Comparison of ENCODE assay signal across 24 mouse cellular contexts in genomic region chr9:22686765-22687472, GRCm38 (mm10).
DNase-seq lines count a peak whose midpoint lies in the region; ATAC-seq and TF ChIP-seq lines count a peak whose summit lies in the region.
"Had no signal": no experiment of that assay in that cellular context is flagged by ENCODE, and none has a peak within 500 bp of the region (broad histone marks: within the 10 kb centered on the region; RNA-seq: fewer than 3 reads in every experiment).

No protein-coding gene starts in this region.

- ATAC-seq in embryonic facial prominence, embryonic 13.5 days (ENCODE audit: insufficient number of reproducible peaks, insufficient read depth, low FRiP score, low TSS enrichment, low read depth) = no peak
- peak; percentile 38; the same call in 1 of the 2 replicates for ATAC-seq in lung, postnatal 0 days
- ATAC-seq in hindbrain, embryonic 13.5 days (ENCODE audit: low FRiP score) = no peak
- ATAC-seq: forebrain, embryonic 13.5 days; hindbrain, embryonic 16.5 days; intestine, embryonic 15.5 days had no signal

- TF ChIP-seq EP300 in lung, postnatal 0 days (IDR thresholded peaks at IDR 0.05) = no peak

- no peak for DNase-seq in embryonic facial prominence, embryonic 10.5 days (ENCODE audit: low spot score)
- DNase-seq in lung, postnatal 0 days (ENCODE audit: low spot score) = peak; percentile 71
- no peak for DNase-seq in lung, postnatal 10 days
- peak; percentile 70 for DNase-seq in fibroblast of lung, adult 2 months (ENCODE audit: low read depth)
- no peak for DNase-seq in frontal cortex, adult 2 months (ENCODE audit: extremely low spot score in 1 of 2, low spot score in 1 of 2)
- DNase-seq in frontal cortex, postnatal 25 days (ENCODE audit: low spot score in 2 of 2) = no peak
- DNase-seq: adrenal gland, adult 2 months; cerebellum, adult 11-12 months; cerebellum, postnatal 10 days; gastrocnemius, postnatal 10 days; heart, adult 11 months; kidney, adult 8-10 months; kidney, postnatal 10 days; thymus, adult 18-20 months; thymus, postnatal 4 days had no signal

- H3K4me2 ChIP-seq in embryonic facial prominence, embryonic 13.5 days = no peak overlapping the region
- no peak overlapping the region for H3K4me2 ChIP-seq in lung, postnatal 0 days (replicated peaks; ENCODE audit: low read depth, low read length)
- H3K4me2 ChIP-seq in hindbrain, embryonic 13.5 days = no peak overlapping the region
- H3K4me2 ChIP-seq: forebrain, embryonic 13.5 days; heart, embryonic 11.5 days; intestine, embryonic 15.5 days; midbrain, embryonic 12.5 days had no signal

- H3K27ac ChIP-seq in embryonic facial prominence, embryonic 13.5 days = 0 out of 2 replicates have a peak overlapping the region, but pooled peaks have one; percentile 51
- H3K27ac ChIP-seq in embryonic facial prominence, embryonic 10.5 days (replicated peaks) = no peak overlapping the region
- no peak overlapping the region for H3K27ac ChIP-seq in lung, postnatal 0 days (ENCODE audit: low read length)
- no peak overlapping the region for H3K27ac ChIP-seq in hindbrain, embryonic 13.5 days
- H3K27ac ChIP-seq: forebrain, embryonic 13.5 days; intestine, embryonic 15.5 days; left cerebral cortex, adult 2 months; midbrain, embryonic 12.5 days had no signal

- peaks cover 24% of the 10 kb centered on the region for H3K4me1 ChIP-seq in embryonic facial prominence, embryonic 13.5 days
- H3K4me1 ChIP-seq in embryonic facial prominence, embryonic 10.5 days = peaks cover 16% of the 10 kb centered on the region
- no peaks in the 10 kb centered on the region for H3K4me1 ChIP-seq in lung, postnatal 0 days (ENCODE audit: insufficient read depth, low read depth, low read length)
- peaks cover 6% of the 10 kb centered on the region for H3K4me1 ChIP-seq in hindbrain, embryonic 13.5 days (replicated peaks)
- H3K4me1 ChIP-seq: intestine, embryonic 15.5 days had no signal

- 58% methylated on average over 6 of the region's 6 CpGs for WGBS in embryonic facial prominence, embryonic 13.5 days
- 83% methylated on average over 6 of the region's 6 CpGs for WGBS in embryonic facial prominence, embryonic 10.5 days
- WGBS in lung, postnatal 0 days = 59% methylated on average over 6 of the region's 6 CpGs
- 89% methylated on average over 6 of the region's 6 CpGs for WGBS in hindbrain, embryonic 13.5 days

- no peak overlapping the region for H3K4me3 ChIP-seq in embryonic facial prominence, embryonic 13.5 days
- H3K4me3 ChIP-seq in embryonic facial prominence, embryonic 10.5 days = no peak overlapping the region
- no peak overlapping the region for H3K4me3 ChIP-seq in lung, postnatal 0 days (ENCODE audit: low read depth, low read length)
- no peak overlapping the region for H3K4me3 ChIP-seq in hindbrain, embryonic 13.5 days
- H3K4me3 ChIP-seq: erythroblast, embryonic 14.5 days; forebrain, embryonic 13.5 days; intestine, embryonic 15.5 days; left cerebral cortex, adult 2 months; midbrain, embryonic 12.5 days had no signal

- H3K9me3 ChIP-seq in embryonic facial prominence, embryonic 13.5 days = no peaks in the 10 kb centered on the region
- H3K9me3 ChIP-seq in embryonic facial prominence, embryonic 10.5 days = no peaks in the 10 kb centered on the region
- no peaks in the 10 kb centered on the region for H3K9me3 ChIP-seq in lung, postnatal 0 days (ENCODE audit: low read length)
- no peaks in the 10 kb centered on the region for H3K9me3 ChIP-seq in hindbrain, embryonic 13.5 days
- H3K9me3 ChIP-seq: forebrain, embryonic 13.5 days; intestine, embryonic 15.5 days; midbrain, embryonic 12.5 days had no signal

- TF ChIP-seq CTCF in lung, postnatal 0 days (IDR thresholded peaks at IDR 0.05) = no peak

- no peak overlapping the region for H3K9ac ChIP-seq in embryonic facial prominence, embryonic 13.5 days
- no peak overlapping the region for H3K9ac ChIP-seq in lung, postnatal 0 days (replicated peaks; ENCODE audit: low read depth)
- H3K9ac ChIP-seq in hindbrain, embryonic 13.5 days = no peak overlapping the region
- H3K9ac ChIP-seq: forebrain, embryonic 13.5 days; intestine, embryonic 15.5 days; midbrain, embryonic 12.5 days had no signal

- H3K27me3 ChIP-seq in embryonic facial prominence, embryonic 13.5 days = peaks cover 4% of the 10 kb centered on the region; the same call in 1 of the 2 replicates
- no peaks in the 10 kb centered on the region for H3K27me3 ChIP-seq in embryonic facial prominence, embryonic 10.5 days (replicated peaks; ENCODE audit: low read depth, poor library complexity, severe bottlenecking)
- no peaks in the 10 kb centered on the region for H3K27me3 ChIP-seq in lung, postnatal 0 days (replicated peaks; ENCODE audit: insufficient read depth, low read length)
- H3K27me3 ChIP-seq in hindbrain, embryonic 13.5 days = no peaks in the 10 kb centered on the region
- H3K27me3 ChIP-seq: forebrain, embryonic 13.5 days; intestine, embryonic 15.5 days; midbrain, embryonic 12.5 days had no signal

- H3K36me3 ChIP-seq in embryonic facial prominence, embryonic 13.5 days = no peaks in the 10 kb centered on the region
- H3K36me3 ChIP-seq in embryonic facial prominence, embryonic 10.5 days (replicated peaks) = no peaks in the 10 kb centered on the region
- no peaks in the 10 kb centered on the region for H3K36me3 ChIP-seq in lung, postnatal 0 days (ENCODE audit: insufficient read depth, low read length)
- H3K36me3 ChIP-seq in hindbrain, embryonic 13.5 days = no peaks in the 10 kb centered on the region
- H3K36me3 ChIP-seq: intestine, embryonic 15.5 days; midbrain, embryonic 12.5 days had no signal

Comparison
In these comparisons a context has a peak if more than half of its experiments do, and no peak if none do; other contexts are left out.
1. DNase-seq: peak in lung, postnatal 0 days (single experiment) and fibroblast of lung, adult 2 months (single experiment); none in embryonic facial prominence, embryonic 10.5 days (single experiment), lung, postnatal 10 days (single experiment), frontal cortex, adult 2 months (0 of 2) and frontal cortex, postnatal 25 days (0 of 2).